ENCODE assay signal across 21 mouse cellular contexts in genomic region chr9:89901184-89901583, GRCm38 (mm10). TPM values are rescaled to one million over a fixed set of nuclear protein-coding genes. Genes with fewer than 3 reads are reported as not detected.
"Had no signal": no experiment of that assay in that cellular context is flagged by ENCODE, and none has a peak within 500 bp of the region (broad histone marks: within the 10 kb centered on the region; RNA-seq: fewer than 3 reads in every experiment).

No protein-coding gene starts in this region.

- H3K36me3 ChIP-seq: kidney, embryonic 15.5 days; lung, embryonic 15.5 days had no signal

- H3K9ac ChIP-seq: kidney, embryonic 15.5 days; liver, embryonic 14.5 days; liver, postnatal 0 days; lung, embryonic 15.5 days had no signal

- H3K27ac ChIP-seq: kidney, embryonic 15.5 days; left cerebral cortex, adult 2 months; liver, embryonic 14.5 days; lung, embryonic 15.5 days; stomach, postnatal 0 days had no signal

- H3K4me3 ChIP-seq: kidney, embryonic 15.5 days; left cerebral cortex, adult 2 months; lung, embryonic 15.5 days had no signal

- ATAC-seq: liver, postnatal 0 days had no signal

- H3K4me2 ChIP-seq: kidney, embryonic 15.5 days; liver, embryonic 11.5 days; lung, embryonic 15.5 days; midbrain, embryonic 11.5 days had no signal

- H3K4me1 ChIP-seq: kidney, embryonic 15.5 days had no signal

- DNase-seq: kidney, adult 11 months; kidney, adult 8-10 months; kidney, postnatal 14 days; kidney, postnatal 4 days; liver, postnatal 0 days; midbrain, embryonic 14.5 days; right cerebral cortex, adult 18-20 months; right cerebral cortex, postnatal 14 days; right cerebral cortex, postnatal 4 days; thymus, adult 2 months; thymus, postnatal 14 days; thymus, postnatal 4 days had no signal

- H3K9me3 ChIP-seq: kidney, embryonic 15.5 days; lung, embryonic 15.5 days had no signal

RNA-seq across cellular contexts. Expression of gene Rasgrf1, which starts 8.5 kb away (rescaled TPM):
- total RNA-seq: megakaryocyte-erythroid progenitor cell, adult 5-6 weeks had no signal
- polyA plus RNA-seq: liver, embryonic 11.5 days; neural tube, embryonic 11.5 days had no signal
